Mouse (Mus musculus) right cerebral cortex, postnatal 4 days (tissue): Measurements from ENCODE around the gene Mep1a.
A peak's percentile ranks its signal among the peaks of the same experiment; 100 is the strongest.

Source experiments
- DNase-seq: peaks from one replicate; pipeline ENCODE4 v3.0.0-alpha.2; 2022

Mep1a gene

GRCm38 (mm10) chr17:43474775-43475174 is 27.8 kb downstream of the Mep1a start:
- DNase-seq, result no peak

- no peak for DNase-seq
Observed at GRCm38 (mm10) chr17:43472558-43472957, 30.1 kb downstream of the Mep1a start.

DNA sequence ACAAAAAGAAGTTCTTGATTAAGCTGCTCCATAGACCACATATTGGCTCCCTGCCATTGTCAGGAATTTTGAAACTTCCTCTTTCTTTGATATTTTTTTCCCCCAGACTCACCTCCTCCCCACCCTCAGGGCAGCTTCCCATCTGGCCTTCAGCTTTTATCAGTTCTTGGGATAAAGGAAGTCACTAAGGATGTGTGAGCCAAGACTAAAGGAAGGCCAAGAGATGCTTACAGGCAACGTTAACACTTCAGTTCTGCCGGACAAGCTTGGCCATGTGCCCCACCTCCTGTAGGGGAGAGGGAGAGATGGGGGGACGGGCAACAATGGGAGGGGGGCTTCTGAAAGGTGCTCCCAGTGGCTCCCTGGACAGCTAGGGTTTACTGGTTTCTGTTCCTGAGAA is 32.6 kb downstream of the Mep1a start:
- no peak for DNase-seq

GRCm38 (mm10) chr17:43460245-43461181 is 42.1 kb downstream of the Mep1a start:
- peak; percentile 75 for DNase-seq

DNA sequence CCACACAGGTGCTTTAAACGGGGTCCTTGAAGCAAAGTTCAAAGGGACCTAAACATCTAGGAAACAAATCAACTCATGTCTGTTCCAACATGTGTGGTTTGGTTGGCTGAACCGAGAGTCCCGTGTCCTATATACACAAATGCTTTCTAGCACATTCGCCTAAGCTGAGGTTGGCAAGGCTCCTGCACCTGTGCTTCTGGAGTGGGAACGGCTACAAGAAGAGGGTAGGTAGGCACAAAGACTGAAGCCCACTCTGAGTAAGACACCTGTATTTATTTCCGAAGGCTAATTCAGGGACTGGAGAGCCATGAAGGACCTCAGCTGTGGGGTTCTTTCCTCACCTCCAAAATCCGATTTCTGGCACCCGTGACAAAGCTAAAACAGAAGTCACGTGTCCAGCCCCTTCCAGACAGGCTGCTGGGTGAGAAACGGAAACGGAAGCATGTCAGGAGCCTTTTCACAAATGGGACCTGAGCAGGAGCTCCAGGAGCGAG is 42.8 kb downstream of the Mep1a start:
- DNase-seq, result no peak

- DNase-seq, result peak; percentile 83
Observed at GRCm38 (mm10) chr17:43458598-43458997, 44.0 kb downstream of the Mep1a start.

DNA sequence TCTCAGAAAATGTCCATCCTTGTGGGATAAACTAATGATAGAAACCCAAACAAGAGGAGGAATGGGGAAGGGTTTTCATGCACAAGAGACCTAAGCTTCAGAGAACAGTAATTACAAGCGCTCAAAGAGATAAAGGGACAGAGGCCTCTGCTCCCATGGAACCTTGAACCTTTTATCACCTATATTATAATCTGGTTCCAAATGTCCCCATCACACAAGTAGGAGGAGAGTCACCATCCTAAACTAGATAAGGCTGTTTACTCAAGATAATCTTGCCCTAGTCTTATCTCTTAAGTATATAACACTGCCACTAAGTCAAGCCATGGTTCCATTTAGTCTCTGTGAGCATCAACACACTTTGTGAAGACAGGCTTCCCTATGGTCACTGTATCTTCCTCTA is 51.4 kb downstream of the Mep1a start:
- no peak for DNase-seq

DNA sequence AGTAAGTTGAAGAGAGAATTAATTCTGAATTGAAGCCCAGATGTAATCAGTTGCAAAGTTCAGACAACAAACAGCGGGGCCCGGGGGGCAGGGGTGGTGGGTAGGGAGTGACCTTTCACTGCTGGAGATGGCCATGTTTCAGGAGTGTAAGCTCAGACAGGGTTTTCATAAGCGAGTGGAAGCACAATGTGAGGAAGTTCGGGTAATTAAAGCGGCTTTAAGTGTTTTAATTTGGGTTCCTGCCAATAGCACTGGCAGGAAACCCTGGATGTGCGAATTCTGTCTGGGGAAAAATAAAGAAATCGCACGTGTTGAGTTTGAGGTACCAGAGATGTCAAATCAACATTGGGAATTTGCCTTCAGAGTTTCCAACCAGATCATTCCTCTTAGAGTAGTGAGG is 68.1 kb downstream of the Mep1a start:
- no peak for DNase-seq

DNA sequence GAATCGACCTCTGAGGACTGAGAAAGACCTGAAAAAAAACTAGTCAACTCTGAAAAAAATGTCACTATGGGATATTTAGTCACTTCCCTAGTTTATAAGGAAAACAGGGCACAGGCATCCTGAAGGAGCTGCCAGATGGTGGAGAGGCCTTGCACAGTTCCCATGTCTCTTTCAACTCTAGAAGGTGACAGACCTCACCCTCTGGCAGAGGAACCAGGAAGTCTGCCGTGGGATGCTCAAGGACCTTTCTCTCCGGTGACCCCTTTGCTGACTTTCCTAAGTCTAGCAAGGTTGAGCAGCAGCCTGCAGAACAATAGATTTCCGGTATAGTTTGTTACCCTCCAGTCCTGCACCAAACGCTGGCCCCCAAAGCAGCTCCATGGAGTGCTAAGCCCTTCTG is 70.9 kb downstream of the Mep1a start:
- no peak for DNase-seq
